Mouse (Mus musculus): ENCODE measurements around the gene Wap.

Wap gene

DNA sequence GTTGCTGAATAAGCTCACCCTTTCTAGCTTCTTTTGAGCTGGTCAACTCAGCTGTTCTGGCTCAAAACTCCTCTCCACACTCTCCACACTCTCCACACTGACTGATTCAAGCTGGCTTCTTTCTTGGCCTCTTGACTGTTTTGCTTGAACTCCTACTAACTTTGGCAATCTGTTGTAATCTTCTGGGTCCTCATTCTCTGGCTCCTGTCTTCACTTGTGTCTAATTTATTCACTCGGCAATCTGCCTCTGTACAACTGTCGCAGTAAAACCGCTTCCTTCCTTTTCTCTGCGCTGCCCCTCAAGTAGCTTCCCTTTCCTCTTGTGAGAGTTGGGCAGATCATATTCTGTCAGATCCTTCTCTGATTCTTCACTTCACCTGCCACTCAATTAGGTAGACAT lies 10.7 kb downstream of the Wap start:
- DNase-seq (ENCODE audit: low spot score in 2 of 2), result peak; percentile 32 to 37

DNA sequence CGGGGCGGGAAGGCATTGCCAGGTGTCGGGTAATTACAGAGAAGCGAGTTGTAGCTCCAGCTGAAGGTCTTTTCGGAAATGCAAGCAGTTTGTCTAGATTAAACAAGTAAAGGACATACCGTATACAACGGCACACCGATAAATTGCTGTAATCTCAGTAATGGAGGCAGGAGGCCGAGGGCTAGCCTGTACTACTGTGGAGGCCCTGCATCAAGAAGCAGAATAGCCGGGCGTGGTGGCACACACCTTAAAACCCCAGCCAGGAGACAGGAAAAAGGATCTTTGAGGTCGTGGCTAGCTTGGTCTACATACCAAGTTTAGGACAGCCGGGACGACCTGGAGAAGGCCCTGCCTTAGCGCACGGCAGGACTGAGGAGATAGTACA lies 12.1 kb downstream of the Wap start:
- DNase-seq (ENCODE audit: low spot score in 2 of 2), result no peak

DNA sequence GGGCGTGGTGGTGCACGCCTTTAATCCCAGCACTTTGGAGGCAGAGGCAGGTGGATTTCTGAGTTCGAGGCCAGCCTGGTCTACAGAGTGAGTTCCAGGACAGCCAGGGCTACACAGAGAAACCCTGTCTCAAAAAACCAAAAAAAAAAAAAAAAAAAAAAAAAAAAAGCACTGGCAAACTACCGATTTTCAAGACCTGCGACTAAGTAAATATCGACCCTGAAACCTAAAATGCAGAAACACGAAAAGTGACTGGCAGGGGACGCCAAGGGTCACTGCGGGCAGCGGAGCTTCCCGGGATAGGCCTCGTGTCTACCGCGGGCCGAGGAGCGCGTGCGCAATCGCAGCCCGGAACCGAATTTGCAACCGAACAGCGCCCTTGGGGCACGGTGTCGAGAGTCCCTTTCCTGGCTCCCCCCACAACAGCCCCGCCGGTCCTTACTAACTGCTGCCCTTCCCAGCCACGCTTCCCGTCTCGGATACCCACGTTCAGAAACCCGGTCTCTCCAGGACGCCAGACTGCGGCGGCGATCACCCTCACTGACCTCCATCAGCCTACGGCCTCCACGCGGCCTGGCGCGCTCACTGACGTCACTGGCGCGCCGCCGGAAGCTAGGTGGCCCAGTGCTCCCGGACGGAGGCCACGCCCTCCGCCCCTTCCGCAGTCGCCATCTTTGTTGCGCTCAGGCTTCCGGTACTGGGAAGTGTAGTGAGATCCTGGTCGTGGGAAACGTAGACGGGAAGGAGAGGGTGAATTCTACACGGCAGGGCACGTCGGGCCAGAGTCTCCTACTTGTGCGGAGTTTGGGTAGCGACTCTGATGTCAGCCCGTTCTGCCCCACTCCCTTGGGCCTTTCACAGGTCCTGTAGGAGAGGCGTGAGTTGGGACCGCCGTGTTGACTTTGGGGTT lies 12.7 kb downstream of the Wap start, which contains the start of gene Tbrg4:
Tbrg4 (minus strand) TSS at position 590 of the 910 bp plus-strand sequence.
- DNase-seq (ENCODE audit: low spot score in 2 of 2), result peak; percentile 83 to 88

DNA sequence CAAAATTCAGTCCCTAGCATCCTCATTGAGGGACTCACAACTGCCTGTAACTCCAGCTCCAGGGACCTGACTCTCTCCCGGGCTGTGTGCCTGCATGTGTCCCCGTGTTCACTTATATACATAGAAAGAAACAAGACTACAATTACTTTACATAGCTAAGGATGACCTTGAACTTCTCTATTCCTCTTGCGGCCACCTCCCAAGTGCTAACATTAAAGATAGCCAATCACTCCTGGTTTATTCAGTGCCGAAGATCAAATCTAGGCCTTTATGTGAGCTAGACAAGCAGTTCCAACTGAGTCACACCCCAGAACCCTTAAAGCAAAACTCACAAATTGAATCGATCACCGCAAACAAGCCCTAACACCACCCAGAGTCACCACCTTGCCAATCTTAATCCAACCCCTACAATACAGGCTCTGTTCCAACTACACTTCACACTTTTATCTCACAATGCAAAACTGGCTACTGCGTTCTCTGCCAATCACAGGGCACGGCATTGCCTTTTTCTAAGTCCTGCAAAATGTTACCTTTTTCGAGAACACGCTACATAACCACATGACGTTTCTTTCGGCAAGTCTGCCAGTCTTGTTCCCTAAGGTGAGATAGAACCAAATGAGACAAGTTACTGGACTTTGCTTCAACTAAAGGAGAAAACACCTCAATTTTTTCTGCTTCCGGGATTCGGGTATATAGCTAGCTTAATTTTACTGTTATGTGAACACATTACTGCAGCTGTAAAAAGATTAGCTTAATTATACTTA lies 13.6 kb downstream of the Wap start:
- DNase-seq (ENCODE audit: low spot score in 2 of 2), result no peak

DNA sequence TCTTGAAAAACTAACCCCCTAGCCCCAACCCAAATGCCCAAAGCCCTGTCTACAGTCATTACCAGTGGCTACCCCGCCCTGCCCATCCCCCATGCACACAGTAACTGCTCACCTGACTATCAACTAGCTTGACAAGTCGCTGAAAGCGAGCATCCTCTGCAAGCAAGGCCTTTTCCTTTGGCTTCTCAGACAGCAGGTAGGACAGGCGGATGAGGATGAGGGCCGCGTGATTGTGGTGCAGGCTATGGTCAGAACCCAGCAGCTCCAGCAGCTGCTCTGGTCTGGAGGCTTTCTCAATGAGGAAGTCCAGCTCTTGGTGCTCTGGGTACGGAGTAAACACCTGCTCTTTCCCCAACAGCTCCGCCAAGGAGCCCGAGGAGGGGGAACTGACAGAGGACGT lies 14.7 kb downstream of the Wap start:
- DNase-seq (ENCODE audit: low spot score in 2 of 2), result no peak

DNA sequence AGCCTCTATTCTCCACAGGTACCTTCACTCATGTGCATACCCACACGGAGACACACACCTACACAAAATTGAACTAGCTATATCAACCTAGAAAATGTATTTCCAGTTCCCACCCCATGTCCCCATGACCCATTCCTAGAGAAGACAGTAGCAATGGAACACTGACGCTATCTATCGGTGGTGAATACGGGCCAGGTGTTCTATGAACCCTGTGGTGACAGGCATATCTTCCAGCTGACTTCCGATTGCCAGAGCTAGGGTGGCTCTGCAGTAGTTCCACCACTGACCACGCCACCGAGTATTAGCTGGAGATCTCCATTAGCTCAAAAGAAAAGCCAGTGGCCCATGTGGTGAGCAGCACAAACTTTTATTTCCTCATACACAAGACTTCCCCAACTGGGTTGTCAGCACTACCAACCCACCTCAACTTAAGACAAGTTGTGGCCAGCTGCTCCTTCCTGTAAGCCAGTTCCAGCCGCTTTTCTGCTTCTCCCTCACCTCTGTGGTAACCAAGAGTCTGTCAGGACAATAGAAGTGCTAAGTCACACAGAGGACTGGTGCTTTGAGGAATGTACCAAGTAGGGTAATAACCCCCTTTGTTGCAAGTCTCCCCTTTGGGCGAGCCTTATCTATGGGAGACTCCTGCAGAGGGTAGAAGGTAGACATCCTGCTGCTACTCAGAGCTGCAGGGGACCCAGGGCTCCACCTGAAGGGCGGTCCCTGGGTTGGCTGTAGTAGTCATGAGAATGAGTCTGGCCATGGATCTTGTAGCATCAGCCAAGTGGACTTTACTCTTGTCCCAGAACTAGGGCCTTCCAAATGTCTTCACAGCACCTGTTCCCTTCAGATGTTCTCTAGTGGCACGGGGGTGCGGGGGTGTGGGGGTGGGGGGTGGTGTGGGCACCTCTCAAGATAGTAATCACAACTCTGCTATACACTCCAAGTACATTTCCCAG lies 22.9 kb downstream of the Wap start:
- no peak for DNase-seq (ENCODE audit: low spot score in 2 of 2)

DNA sequence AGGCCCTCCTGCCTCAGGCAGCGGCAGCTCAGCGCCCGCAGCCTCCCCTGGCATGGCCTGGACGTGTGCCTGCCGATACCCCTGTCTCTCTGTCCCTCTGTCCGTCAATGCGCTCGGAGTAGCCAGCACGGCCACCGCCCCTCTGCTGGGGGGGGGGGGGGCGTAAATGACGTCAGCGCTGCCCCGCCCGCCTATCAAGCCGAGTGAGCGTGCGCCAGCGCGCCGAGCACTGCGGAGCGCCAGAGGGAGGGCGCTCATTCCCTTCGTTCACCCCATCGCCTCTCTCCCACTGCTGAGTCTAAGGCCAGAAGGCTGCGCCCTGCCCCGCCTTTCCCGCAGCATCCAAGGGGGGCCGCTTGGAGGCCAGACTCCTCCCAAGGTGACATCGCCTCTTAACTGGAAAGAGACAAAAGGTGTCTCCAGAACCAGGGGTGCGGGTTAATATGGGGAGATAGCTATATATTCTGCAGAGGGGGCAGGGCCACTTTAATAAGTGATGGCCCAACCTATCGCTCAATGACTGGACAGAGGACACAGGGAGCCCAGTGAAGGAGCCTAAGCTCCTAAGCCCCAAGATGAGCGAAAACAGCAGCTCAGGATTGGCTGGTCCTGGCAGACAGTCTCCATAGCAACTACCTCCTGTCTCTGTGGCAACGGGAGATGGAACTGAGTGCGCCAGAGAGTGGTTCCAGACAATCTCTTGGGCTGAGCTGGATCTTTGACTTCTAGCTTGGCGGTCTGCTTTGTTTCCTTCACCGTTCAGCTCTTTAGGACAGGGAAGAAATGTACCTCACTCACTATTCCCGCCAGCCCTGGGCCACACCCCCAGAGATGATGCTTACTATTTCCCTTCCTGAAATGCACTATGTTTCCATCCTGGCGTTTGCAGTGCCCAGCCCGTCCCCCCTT lies 32.7 kb downstream of the Wap start, which contains the start of gene Nacad:
Nacad (minus strand) TSS at position 563 of the 909 bp plus-strand sequence.
- DNase-seq (ENCODE audit: low spot score in 2 of 2), result no peak

DNA sequence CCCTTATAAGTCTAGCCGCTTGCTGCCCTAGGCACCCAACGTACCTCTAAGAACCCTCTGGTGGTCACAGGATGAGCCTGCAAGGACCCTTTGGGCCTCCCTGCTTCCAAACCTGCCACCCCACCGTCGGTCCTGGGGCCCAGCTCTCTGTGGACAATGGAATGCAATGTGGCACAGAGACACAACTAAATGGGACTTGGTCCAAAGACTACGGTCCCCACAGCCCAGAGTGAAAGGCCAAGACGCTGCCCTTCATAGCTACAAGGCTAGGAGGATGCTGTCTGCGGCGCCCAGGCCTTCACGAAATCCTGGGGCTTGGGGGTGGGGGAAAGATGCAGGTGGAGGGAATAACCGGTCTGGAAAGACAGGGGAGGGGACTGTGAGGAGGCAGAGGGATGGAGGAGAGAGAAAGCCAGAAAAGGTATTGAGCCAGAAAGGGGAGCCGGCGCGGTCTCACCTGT lies 33.4 kb downstream of the Wap start:
- no peak for DNase-seq (ENCODE audit: low spot score in 2 of 2)

DNA sequence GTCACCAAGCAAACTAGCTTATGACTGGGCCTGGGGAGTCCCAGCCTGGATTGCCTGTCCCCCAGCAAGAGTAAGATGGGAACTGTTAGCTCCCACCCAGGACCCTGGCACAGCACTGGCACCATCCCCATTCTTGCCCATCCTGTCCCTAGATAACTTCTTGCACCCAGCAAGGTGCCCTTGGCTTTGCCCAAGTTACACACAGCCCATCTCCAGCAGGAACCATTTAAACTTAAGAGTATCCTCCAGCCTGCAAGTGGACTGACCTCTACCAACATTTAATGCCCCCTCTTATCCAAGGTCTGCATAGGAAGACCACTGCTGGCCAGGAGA lies 33.9 kb downstream of the Wap start:
- DNase-seq (ENCODE audit: low spot score in 2 of 2), result no peak

DNA sequence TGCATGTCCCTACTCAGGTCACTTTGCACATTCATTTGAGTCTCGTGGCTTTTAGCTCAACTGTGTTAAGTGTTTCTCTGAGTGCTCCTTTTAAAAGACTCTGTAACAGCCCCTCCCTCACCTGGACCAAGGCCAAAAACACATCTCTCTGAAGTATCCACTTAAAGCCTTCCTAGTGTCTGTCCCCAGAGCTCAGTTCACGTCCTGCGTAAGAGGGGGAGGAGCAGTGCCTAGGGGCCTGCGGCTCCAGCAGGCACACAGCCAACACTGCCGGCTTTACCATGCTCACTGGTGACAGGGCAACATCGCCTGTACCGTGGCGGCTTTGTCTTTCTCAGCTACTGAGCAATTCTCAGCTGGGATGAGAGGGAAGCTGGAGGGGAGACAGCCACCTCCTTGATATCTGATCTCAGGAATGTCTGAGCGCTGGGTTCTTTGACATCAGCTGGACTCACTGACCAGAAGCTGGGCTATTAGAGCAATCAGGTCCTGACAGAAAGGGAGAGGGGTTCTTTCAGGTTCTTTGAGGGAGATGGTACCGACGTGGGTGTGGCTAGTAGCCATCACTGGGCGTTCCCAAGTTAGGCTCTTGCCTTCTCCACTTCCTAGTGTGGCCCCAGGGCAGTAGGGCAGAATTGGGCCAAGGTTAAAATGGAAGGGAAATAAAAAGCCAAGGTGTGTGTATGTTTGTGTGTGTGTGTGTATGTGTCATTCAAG lies 34.4 kb downstream of the Wap start:
- no peak for DNase-seq (ENCODE audit: low spot score in 2 of 2)

DNA sequence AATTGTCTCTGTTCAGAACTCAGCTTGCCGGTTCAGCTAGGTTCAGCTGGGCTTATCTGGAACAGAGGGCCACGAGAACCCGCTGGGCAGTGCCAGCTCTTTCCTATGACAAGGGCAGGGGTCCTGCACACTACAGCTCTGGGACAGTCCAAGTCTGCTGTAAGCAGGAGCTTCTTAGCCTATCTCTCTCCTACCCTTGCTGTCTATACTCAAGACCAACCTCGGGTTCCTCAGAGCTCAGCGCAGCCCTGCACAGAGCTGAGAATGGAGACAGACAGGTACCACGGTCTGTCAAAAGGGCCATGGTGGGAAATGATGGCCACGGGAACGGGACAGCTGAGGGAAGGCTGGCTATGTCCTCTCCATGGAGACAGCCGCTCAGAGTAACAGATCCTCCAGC lies 35.2 kb downstream of the Wap start:
- DNase-seq (ENCODE audit: low spot score in 2 of 2), result no peak

DNA sequence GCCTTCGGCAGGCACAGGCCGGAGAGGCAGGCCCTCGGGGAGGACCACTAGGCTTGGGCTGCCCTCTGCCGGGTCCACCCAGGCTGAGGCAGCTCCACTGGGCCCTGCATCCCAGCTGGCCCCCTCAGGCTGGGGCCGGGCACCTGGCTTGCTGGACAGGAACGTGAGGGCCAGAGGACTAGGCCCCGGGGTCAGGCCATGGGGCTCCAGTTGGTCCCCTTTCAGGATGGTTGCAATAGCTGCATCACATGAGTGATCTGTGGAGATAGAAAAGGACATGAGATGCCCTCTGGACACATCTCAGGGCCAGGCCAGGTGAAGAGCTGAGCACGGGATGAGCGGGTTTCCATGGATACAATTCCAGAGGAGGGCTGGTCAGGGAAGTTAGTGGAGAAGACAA lies 35.8 kb downstream of the Wap start:
- no peak for DNase-seq (ENCODE audit: low spot score in 2 of 2)

DNA sequence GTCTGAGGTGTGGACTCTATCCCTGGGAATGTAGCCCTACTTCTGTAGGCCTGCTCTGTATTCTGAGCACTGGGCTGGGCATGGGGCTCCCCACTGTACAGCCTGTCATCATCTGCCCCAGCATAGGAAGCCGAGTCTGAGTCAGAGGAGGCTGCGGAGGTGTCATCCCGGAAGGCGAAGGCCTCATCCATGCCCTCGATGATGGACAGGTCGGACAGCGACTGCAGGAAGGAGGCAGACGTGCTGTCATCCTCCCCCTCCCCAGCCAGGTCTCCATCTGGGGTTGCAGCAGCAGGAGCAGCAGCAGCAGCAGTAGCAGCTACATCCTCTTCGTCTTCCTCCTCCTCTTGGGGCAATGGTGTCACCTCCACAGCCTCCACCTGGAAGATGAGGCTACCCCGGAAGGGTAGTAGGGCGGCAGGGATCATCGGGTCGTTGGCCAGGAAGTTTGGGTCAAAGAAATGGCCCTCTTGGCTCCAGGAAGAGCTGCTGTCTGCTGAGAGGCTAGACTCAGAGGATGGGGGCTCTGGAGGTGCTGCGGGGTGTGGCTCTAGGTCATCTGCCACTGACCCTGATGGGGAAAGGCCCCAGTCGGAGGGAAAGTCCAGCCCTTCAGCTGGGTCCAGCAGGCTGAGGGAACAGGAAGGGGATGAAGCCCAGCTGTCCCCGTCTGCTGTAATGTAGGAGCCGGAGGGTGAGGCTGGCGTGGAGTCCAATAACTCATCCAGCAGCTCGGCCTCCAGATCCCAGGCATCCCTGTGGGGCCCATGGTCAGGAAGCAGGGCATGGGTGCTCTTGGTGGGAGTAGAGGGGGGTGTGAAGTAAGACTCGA lies 36.6 kb downstream of the Wap start:
- DNase-seq (ENCODE audit: low spot score in 2 of 2), result no peak

DNA sequence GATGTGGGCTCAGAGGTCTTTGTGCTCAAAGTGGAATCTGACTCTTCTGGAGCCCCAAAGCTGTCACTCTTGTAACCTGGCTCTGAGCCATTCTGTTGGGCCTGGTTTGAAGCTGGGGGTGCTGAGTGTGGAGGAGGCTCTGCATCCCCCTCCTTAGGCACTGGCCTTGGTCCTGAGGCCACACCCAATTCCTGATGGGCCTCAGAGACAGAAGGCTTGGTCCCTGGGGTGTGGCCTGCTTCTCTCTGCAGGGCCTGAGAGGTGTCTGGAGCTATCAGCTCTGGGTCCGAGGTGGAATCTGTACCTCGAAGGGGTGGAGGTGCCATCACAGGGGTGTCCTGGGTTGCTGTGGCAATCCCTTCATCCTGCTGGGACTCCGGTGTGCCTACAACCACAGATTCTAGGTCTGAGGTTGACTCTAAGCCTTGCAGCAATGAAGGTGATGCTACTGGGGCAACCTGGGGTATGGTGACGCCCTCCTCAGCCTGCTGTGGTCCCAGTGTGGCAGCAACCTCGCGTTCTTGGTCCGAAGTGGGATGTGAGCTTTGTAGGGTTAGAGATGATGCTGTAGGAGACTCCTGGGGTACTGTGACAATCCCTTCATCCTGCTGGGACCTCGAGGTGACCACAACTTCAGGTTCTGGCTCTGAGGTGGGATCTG lies 38.0 kb downstream of the Wap start:
- no peak for DNase-seq (ENCODE audit: low spot score in 2 of 2)

DNA sequence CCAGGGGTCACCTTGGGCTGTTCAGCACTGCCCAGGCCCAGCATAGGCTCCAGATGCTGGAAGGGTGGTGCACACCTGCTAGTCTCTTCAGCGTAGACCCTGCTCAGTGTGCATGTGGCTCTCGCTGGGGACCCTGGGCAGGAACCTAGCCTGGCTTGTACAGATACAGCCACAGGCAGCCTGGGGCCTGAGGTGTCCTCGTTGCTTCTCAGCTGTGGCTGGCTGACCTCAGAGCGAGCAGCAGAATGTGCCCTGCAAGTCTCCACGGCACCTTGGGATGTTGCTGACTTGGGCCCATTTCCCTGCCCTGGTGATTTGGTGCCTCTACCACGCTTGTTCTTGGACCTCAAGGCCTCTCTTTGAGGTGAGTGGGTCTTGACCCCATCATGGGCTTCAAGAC lies 38.6 kb downstream of the Wap start:
- no peak for DNase-seq (ENCODE audit: low spot score in 2 of 2)

DNA sequence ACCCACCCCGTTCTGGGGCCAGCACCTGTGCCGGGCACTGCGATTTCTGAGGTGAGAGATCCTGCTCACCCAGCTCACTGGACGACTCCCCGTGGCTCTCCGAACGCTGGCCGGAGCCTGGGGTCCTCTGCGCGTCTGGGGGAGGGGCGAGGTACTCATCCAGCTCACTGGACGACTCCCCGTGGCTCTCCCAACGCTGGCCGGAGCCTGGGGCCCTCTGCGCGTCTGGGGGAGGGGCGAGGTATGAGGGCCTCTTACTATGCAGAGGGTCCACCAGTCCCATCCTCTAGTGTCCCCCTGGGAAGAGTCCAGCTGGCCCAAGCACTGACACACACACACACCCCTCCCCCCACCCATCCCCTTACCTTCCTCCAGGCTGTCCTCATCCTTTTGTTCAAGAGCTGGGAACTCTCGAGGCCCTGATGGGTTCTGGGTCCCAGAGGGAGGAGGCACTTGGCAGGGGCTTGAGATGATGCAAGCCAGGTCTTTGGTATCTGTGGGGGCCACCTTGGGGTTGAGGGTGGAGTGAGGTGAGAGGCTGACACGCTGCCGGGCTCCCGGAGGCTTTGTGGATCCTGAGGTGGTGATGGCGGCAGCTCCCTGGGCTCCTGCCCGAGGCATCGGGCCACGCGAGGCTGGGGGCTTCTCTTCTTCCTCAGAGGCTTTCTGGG lies 39.3 kb downstream of the Wap start:
- DNase-seq (ENCODE audit: low spot score in 2 of 2), result no peak

DNA sequence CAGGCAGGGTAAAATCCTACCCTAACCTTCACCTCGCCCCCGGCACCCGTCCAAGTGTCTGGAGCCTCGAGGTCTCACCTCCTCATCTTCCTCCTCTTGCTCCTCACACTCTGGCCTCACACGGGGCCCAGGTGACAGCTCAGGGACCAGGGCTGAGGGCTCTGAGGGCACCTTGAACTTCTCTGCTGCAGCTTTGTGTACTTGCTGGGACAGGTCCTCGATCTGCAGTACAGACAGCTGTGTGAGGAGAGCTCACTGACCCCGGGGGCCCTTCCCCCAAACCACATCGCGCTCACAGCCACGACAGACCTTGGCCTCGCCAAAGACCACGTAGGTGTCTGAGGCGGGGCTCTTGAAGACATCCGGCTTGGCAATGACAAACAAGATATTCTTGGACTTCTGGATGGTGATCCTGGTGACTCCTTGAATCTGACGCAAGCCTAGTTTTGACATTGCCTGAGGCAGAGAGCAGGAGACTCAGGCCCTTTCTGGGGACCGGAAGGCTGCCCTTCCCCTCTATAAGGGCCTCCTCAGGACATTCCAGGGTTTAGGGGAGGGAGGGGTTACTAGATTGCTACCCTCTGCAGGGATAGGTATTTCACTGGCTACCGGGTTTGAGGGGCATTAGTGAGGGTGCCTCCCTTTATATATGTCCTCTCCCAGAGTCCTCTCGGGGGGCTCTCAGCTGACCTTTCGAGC lies 40.1 kb downstream of the Wap start:
- no peak for DNase-seq (ENCODE audit: low spot score in 2 of 2)
